Mouse (Mus musculus): ENCODE data around the gene Mmd. TPM values are rescaled to one million over a fixed set of nuclear protein-coding genes. Genes with fewer than 3 reads are reported as not detected.
"Not testable (repeated sequence)": the region's sequence is repeated elsewhere in the genome, so short reads cannot be mapped to it uniquely, and the experiment has no call there.

Gene Mmd
- total RNA-seq, 2 experiments from 2014 or later = 40.5 to 44.0 TPM

DNA sequence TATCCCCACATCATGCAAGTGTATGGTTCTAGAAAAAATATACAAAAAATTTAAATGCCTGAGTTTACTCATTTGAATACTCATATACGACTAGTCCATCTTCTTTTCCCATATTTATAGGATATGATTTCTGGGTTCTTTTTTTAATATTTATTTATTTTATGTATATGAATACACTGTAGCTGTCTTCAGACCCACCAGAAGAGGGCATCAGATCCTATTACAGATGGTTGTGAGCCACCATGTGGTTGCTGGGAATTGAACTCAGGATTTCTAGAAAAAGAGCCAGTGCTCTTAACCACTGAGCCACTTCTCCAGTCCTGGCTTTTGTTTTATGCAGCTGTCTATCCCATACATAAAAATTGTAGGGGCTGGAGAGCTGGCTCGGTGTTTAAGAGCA lies 32.7 kb downstream of the Mmd start:
- DNase-seq (ENCODE audit: low spot score in 2 of 2) = not testable (repeated sequence)

DNA sequence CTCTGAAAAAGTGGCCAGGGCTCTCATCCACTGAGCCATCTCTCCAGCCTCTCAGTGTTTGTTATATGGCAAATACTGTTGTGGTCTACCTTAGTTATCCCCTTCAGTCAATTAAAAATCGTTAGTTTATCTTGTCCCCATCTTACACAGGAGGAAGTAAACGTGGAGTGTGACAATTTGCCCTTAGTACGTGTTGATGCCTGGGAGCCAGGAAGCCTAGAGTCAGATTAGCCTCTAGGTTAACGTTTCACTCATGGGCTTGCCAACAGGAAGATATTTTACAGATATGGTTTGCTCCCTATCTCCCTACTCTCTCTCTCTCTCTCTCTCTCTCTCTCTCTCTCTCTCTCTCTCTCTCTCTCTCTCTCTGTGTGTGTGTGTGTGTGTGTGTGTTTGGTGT lies 33.9 kb downstream of the Mmd start:
- DNase-seq (ENCODE audit: low spot score in 2 of 2) = no peak

DNA sequence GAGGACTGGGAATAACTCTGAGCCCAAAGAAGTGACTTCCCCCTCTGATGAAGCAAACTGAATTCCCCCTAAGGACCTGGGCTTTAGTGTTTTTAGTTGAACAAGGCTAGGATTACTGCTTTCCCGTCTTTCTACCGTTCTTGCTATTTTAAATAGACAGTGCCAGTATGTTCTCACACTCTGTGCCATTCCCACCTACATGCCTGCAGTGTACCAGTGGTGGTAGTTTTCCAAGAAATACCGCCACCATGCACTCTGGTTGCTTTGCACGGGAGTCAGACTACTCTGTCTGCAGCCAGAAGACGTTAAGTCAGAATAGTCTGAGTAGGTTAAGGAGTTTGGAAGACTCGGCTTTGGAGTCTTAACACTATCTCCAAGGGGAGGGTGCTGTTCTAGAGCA lies 34.3 kb downstream of the Mmd start:
- DNase-seq (ENCODE audit: low spot score in 2 of 2) = no peak

DNA sequence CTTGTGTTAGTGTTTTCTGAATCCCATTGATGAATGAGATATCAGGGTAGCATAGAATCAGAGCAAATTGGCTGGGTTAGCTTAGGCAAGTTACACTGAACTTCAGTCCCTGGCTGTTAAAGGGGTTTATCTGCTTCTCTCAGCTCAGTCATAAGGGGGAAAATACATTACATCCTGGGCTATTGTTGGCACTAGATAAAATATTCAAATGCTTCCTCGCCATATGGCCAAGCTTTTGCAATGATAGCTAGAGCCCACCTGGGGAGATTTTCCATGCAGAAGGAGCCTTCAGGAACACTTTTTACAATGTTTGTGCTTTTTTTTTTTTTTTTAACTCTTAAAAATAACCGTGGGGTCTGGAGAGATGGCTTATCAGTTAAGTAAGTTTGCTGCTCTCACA lies 34.8 kb downstream of the Mmd start:
- DNase-seq (ENCODE audit: low spot score in 2 of 2) = no peak

DNA sequence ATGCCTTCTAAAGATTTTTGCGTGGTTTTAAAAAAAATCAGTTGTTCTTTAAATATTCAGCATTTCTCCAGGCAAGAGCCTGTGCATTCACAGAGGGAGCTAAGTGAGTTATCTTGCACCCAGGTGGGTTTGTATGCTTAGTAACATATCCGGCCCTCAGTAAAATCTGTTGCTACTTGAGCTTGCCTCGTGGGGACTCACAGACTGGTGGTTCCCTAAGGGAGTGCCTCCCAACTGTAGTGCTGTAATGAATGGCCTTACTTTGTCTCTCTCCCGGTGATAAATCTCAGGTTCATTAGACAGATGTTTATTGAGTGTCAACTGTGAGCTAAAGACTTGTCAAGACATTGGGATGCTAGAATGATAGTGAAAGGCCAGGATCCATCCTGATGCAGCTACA lies 35.4 kb downstream of the Mmd start:
- DNase-seq (ENCODE audit: low spot score in 2 of 2) = no peak

DNA sequence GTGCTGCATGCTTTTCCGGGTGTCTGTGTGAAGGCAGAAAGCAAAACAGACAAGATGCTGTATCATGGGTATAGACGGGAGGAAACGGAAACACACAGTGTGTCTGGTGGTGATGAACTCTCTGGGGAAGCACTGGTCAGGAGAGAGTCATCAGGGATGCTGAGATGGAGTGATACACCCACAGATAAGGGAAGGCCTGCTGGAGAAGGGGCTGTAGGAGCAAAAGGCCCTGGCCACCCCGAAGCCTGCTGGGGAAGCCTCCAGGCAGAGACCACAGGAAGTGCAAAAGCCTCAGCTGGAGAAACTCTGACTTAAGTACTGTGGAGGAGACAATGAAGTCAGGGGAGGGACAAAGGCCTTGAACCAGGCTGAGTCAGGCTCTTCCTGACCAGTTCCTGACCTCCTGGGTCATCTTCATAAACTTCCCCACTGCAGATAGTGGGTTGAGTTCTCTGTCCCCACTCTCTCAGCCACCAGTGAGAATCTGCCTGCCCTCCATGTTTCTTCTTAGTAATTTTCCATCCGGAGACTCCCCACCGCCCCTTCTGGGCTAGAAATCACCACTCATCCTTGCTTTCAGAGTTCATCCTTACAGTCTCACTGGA lies 37.4 kb downstream of the Mmd start:
- DNase-seq (ENCODE audit: low spot score in 2 of 2) = no peak

DNA sequence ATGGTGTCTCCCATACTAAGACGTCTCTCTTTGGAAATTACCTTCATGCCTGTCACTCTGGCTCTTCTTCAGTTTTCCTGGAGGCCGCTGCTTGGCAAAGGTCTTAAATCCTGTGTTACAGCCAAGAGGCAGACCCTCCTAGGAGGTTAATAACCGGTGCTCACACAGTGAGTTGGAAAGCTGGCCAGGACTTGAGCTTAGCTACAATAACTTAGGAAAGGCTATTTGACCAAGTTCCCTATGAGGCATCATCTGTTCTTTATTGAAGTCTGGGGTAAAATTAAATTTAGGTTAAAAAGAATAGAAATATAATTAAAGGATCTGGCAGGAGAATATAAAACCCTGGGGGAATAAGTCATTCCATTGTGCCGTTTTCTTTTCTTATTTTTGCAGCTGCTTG lies 41.9 kb downstream of the Mmd start:
- DNase-seq (ENCODE audit: low spot score in 2 of 2) = no peak

DNA sequence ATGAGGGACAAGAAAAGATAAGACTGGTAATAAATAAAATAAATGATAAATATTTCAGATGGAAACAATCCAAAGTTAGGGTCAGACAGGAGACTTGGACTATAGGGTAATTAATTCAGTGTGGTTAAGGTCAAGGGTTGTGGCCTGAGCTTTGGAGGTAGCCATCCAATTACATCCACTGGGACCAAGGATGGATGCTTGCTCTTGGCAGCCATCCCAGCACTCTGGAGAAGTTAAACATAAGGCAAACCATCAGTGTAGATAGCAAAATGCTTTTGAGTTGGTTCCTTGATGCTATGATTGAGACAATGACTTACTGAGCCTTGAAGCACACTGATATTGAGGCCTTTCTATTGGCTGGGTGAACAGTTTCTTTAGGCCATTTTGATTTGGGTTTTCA lies 43.5 kb downstream of the Mmd start:
- no peak for DNase-seq (ENCODE audit: low spot score in 2 of 2)

DNA sequence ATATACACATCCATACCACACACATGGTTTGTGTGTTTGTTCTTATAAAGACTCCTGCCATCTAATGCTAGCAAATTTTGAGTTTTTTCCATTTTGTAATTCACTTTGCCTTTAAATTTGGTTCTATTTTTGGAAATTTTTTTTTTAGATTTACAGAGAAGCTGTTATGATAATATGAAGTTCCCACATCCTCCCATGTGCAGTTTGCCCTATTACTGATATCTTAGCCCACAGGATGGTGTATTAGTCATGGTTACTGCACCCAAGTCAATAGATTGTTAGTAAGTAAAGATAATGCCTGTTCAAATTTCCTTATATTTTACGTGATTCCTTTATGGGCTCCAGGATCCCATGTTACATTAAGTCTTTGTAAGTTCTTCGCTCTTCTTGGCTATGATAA lies 45.4 kb downstream of the Mmd start:
- no peak for DNase-seq (ENCODE audit: low spot score in 2 of 2)

DNA sequence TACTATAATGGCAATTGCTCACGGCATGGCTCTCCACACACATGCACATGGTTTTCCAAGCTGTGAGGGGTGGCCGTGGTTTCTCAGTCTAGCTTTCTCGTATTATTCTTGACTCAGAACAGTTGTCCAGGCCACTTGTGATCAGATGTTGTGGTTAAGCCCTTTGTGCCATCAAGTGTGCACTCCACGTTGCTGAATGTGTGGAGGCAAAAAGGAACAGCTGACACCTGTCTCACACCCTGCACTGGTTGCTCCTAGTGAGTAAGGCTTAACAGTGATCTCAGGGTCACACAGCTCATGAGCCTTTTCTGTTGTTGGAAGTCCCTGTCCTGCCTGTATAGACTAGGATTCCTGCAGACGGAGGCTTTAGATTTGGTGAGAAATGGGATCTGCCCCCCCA lies 56.8 kb downstream of the Mmd start:
- DNase-seq (ENCODE audit: low spot score in 2 of 2) = no peak

DNA sequence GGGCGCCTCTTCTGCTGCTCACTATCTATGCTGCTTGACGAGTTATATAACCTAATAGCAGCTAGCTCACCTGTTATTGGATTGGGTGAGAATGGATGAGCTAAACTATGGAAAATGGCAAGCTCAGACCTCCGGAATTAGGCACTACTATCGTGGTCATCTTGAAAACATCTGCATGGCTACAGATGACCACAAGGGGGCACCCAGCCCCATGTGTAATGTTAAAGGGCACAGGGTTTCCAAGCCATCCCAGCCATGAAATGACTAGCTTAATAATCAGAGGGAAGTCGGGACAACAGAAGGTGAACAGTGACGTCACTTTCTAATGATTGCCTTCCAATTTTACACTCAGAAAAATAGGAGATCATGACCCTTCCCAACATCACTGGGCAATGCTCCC lies 57.7 kb downstream of the Mmd start:
- DNase-seq (ENCODE audit: low spot score in 2 of 2) = peak in 1 of 2 experiments; percentile 24

DNA sequence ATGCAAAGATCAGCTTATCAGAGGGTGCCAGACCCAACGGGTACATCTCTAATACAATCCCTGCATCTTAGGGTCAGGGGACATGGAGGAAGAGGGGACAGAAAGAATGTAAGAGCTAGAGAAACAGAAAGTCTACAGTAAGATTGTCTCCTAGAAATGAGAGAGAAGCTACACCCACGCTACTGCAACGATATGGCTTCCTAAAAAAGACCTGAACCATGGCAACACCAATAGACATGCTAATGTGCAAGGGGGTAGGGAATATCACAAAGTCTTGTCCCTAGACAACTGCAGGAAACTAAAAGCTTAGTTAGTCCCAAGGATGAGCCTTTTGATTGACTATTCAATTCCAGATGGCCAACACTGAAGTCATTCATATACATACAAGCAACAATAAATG lies 65.3 kb downstream of the Mmd start:
- no peak for DNase-seq (ENCODE audit: low spot score in 2 of 2)

DNA sequence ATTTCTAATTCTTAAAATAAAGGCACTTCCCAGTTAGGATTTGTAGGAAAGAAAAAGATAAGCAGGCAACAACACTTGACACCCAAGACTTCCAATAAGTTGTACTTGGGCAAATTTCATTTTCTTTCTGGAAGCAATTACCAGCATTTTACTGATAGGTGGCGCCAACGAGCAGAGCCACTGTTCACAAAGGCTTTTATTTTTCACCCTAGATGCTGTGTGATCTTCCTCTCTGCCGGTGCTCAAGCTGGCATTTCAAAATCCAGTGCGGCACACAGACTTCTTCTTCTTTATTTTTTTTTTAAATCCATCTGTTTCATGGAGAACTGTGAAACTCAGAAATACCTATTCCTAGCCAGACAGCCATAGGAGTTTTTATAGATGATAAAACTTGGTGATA lies 68.2 kb downstream of the Mmd start:
- DNase-seq (ENCODE audit: low spot score in 2 of 2) = no peak

DNA sequence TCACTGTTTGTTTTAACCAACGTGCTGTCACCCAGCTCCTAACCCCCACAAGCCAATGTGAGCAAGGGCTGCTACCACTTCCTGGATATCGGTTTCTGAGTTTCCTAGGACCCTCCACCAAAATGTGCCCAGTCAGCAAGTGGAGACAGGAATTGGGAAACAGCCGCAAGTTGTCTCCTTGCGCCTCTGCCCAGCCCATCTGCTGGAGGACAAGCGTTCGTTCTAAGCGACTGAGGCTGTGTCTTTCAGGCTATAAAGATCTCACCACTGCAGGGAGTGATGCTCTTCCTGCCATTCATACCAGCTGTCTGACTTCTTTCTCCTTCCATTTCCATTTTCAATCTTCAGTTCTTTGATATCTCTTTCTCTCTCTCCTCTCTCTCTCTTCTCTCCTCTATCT lies 71.7 kb downstream of the Mmd start:
- DNase-seq (ENCODE audit: low spot score in 2 of 2) = no peak

DNA sequence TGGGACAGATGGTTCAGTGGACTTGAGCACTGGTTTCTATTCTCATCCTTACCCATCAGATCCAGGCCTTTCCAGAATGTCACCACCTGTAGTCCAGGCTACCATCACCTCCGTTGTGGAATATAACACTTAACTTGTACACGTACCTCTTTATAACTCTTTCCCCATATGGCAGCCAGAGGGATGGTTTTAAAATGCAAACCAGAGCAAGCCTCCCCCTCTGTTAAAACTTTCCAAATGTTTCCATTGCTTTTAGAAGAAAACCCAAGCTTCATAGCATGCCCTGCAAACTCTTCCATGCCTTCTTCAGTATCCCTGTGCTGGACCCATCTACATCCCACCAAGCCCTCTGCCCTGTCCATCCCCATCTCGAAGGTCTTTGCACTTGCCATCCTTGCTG lies 75.3 kb downstream of the Mmd start:
- no peak for DNase-seq (ENCODE audit: low spot score in 2 of 2)

DNA sequence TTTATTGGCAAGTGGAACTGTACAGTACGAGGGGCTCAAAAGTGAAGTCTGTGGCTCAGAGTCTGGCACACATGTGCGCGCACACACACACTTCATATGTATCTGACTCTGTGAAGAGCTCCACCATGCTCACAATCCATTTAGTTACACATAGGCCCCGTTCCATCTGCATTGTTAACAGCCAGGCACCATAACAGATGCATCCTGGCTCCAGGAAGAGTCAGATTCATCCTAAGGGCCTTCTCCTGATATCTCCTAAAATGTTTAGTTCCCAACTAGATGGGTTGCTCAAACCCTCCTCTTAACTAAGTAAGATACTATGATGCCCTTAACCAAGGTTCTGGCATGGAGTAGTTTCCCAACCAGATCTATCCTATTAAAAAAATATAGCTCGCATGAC lies 76.9 kb downstream of the Mmd start:
- no peak for DNase-seq (ENCODE audit: low spot score in 2 of 2)

DNA sequence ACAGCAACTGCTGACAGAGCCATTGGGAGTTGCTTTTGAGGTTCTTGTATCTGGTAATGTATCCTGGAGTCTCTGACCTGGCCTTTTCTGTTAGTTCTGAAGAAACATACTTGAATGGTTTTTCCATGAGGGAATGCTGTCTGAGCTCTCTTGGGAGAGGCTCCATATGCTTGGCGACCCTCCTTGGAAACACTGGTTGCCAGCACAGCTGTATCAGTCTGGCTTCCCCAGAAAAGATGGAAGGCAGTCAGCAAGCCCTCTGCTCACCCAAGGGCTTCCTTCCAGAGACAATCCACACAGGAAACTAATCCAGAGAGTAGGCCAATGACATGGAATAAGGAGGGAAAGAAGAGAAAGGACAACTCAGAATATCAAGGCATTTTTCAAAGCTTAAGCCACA lies 77.6 kb downstream of the Mmd start:
- no peak for DNase-seq (ENCODE audit: low spot score in 2 of 2)

Other genes starting within 250 kb of the Mmd start
- gene Pctp, start 246.6 kb upstream of the Mmd start, total RNA-seq (2021) = 10 to 100 TPM in 1 of 2 experiments, 1 to 10 TPM in 1; 8.8 to 14.3 TPM
- 1 to 10 TPM; 6.3 to 8.1 TPM for gene Tmem100, start 219.1 kb upstream of the Mmd start, total RNA-seq (2021)
- 1 to 10 TPM; 3.9 to 4.9 TPM for gene Gm45716, start 61.8 kb upstream of the Mmd start, total RNA-seq (2021)
- 10 to 100 TPM; 17.0 to 18.7 TPM for gene Hlf, start 141.4 kb downstream of the Mmd start, total RNA-seq (2021)